Mouse (Mus musculus) hindbrain, embryonic 13.5 days (tissue): ENCODE data around the gene Robo1. TPM values are rescaled to one million over a fixed set of nuclear protein-coding genes. Genes with fewer than 3 reads are reported as not detected.

Experiments used
- ATAC-seq: fragments of 200-750 bp; cut with Nextera tagmentation; 2 replicates; pipeline ENCODE4 v1.8.0; 2017; ENCODE audit warnings: moderate TSS enrichment; ENCODE audit not compliant: low FRiP score
- H3K27ac ChIP-seq: fragments of 300-500 bp; sonication (generic); 2 replicates; pipeline ENCODE4 v1.5.1; 2015; ENCODE audit warnings: inconsistent platforms, mild to moderate bottlenecking, moderate library complexity
- H3K27me3 ChIP-seq: fragments of 300-500 bp; sonication (generic); 2 replicates; pipeline ENCODE4 v1.6.1; 2015; ENCODE audit warnings: mild to moderate bottlenecking, inconsistent platforms
- H3K36me3 ChIP-seq: fragments of 300-500 bp; sonication (generic); 2 replicates; pipeline ENCODE4 v1.6.1; 2015; ENCODE audit warnings: mild to moderate bottlenecking, inconsistent platforms
- H3K4me1 ChIP-seq: fragments of 300-500 bp; sonication (generic); replicated peaks from 2 replicates; pipeline ENCODE4 v1.6.1; 2015; ENCODE audit warnings: inconsistent platforms
- H3K4me2 ChIP-seq: fragments of 300-500 bp; sonication (generic); 2 replicates; pipeline ENCODE4 v1.6.1; 2015; ENCODE audit warnings: inconsistent platforms, mild to moderate bottlenecking, moderate library complexity
- H3K4me3 ChIP-seq: fragments of 300-500 bp; sonication (generic); 2 replicates; pipeline ENCODE4 v1.5.1; 2015; ENCODE audit warnings: mild to moderate bottlenecking, inconsistent platforms
- H3K9ac ChIP-seq: fragments of 300-500 bp; sonication (generic); 2 replicates; pipeline ENCODE4 v1.6.1; 2015; ENCODE audit warnings: mild to moderate bottlenecking, inconsistent platforms
- H3K9me3 ChIP-seq: fragments of 300-500 bp; sonication (generic); 2 replicates; pipeline ENCODE4 v1.6.1; 2016; ENCODE audit warnings: inconsistent platforms
- WGBS: fragments of 180-500 bp; shearing (Covaris S2); methylation state at CpG from one replicate; pipeline ENCODE4 v1.1.7; 2015; 5-methylcytosine and 5-hydroxymethylcytosine counted together
- polyA plus RNA-seq: library from polyadenylated mRNA; unstranded; fragments of >200 nt; fragmentation: Nextera tagmentation; extraction: Ambion mirVana; gene quantifications from 2 replicates; pipeline ENCODE4 v1.2.1, GENCODE M21; 2015

Gene Robo1
- polyA plus RNA-seq, 1 experiment from 2014 or later: 54.4 TPM

DNA sequence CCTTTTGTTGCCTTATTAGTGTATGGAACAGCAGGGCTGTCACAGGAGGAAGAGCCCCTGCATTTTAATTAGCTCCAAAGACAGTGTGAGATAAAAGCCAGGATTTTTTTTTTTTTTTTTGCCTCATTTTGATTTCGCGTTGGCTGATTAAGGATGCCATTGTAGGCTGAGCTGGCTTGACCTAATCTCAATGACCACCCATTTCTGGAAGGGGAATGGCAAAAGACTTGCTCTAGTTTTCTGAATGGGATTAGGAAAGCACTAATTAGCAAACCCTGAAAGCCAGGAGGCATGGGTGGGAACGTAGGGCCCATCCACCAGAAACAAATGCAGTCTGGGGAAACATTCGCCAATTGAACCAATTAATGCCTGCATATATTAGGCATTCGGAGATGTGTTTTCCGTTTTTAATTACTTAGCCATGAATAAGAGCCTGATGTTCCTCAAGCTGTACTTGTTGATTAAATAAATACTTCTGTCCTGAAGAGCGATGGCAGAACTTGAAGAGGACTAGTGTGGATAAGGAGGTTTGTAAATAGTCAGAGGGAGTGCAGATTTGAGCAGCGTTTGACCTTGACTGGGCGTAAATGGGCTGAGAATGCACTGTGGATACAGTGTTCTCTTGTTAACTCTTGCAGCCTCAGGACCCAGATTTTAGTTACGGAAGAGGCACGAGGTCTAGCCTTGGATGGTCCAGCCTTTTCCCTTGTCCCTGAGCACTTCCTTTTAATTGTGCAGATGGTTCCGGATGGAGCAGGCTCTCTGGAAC is 391.3 kb downstream of the Robo1 start:
- Histone ChIP-seq H3K27me3 (no peaks in the 10 kb centered on the region), H3K9ac (no peak overlapping the region), H3K27ac (peak overlapping the region; percentile 66), H3K4me3 (no peak overlapping the region), H3K4me2 (peak overlapping the region; percentile 17), H3K36me3 (no peaks in the 10 kb centered on the region), H3K4me1 (peaks cover 48% of the 10 kb centered on the region), H3K9me3 (no peaks in the 10 kb centered on the region)
- peak; percentile 86 for ATAC-seq
- WGBS: 31% methylated on average over 12 of the region's 12 CpGs

DNA sequence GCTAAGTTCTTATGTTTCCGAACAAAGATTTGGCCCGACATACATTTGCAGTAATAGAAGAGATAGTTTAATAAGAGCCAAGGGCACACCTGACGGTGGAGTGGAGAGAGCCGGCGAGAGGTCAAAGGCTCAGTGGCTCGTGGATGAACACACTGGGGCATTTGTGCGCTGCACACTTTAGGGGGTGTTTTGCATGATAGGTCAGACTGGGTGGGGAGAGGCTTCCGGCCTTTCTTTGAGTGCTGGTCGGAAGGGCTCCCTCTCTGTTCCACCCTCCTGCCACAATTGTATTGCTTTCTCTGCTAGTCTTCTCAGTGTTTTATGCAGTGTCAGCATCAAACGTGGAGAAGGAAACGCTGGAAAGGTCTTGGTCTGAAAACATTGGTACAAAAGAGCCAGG is 392.2 kb downstream of the Robo1 start:
- no peak for ATAC-seq
- Histone ChIP-seq H3K27ac (peak overlapping the region; percentile 66), H3K9me3 (no peaks in the 10 kb centered on the region), H3K27me3 (no peaks in the 10 kb centered on the region), H3K4me3 (no peak overlapping the region), H3K4me1 (peaks cover 46% of the 10 kb centered on the region), H3K9ac (no peak overlapping the region), H3K4me2 (no peak overlapping the region), H3K36me3 (no peaks in the 10 kb centered on the region)
- WGBS: 71% methylated on average over 11 of the region's 11 CpGs

DNA sequence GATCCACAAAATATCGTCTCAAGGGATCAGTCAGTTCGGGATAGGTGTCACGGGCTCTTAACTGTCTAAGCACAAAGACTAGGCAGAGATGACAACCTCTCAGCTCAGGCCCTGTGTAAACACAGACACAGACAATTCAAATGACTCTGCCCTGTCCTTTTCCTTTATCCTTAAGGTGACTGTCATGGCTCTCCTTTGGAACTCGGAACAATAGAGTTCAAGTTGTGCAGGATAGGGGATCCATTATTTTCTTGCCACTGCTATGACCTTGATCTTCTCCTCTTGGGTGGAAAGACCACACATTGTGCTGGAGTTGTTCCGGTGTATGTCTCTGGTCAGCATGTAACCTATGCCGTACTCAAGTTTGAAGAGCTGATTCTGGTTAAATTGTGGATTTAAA is 395.4 kb downstream of the Robo1 start:
- no peak for ATAC-seq
- Histone ChIP-seq H3K36me3 (no peaks in the 10 kb centered on the region), H3K9me3 (no peaks in the 10 kb centered on the region), H3K4me1 (peaks cover 37% of the 10 kb centered on the region), H3K27me3 (no peaks in the 10 kb centered on the region), H3K27ac (no peak overlapping the region), H3K4me2 (no peak overlapping the region), H3K9ac (no peak overlapping the region), H3K4me3 (no peak overlapping the region)
- 66% methylated on average over 6 of the region's 6 CpGs for WGBS

DNA sequence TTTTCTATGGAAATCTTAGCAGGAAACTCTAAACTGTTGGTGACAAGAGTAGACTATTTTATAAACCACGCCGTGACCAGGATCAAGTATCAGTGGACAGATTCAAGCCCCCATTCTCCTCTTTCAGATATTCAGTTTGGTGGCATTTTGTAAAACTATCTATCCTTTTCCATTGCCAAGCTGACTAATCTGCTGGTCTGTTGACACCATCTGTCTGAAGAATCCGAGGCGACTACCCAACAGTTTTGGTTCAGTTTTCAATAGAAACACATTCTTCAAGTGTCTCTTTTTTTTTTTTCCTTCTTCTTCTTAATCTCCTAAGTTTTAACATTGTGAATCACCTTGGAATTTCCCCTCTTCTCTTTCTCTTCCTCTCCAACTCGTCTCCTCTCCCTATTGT is 397.7 kb downstream of the Robo1 start:
- no peaks in the 10 kb centered on the region for H3K36me3 ChIP-seq
- H3K4me2 ChIP-seq: no peak overlapping the region
- no peak for ATAC-seq
- no peaks in the 10 kb centered on the region for H3K27me3 ChIP-seq
- no peak overlapping the region for H3K9ac ChIP-seq
- no peak overlapping the region for H3K27ac ChIP-seq
- 75% methylated on average over 5 of the region's 5 CpGs for WGBS
- no peak overlapping the region for H3K4me3 ChIP-seq
- no peaks in the 10 kb centered on the region for H3K9me3 ChIP-seq
- H3K4me1 ChIP-seq: peaks cover 16% of the 10 kb centered on the region

DNA sequence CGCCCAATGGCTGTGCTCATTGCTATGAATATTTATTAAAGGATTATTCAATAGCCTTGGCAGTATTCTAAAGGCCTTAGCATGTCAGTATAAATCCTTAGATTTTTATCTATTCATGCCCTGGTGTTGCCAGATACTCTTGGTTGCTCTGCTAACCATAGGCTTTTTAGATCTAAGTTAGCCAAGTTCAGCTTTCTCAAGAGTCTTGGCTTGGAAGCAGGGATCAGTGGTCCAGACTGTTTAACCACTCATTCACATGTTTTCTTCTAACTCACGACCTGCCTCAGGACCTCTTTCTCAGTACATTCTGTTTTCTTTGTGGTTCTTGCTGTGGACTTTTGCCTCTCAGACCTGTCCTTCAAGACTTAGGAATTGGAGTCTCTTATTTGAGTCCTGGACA is 400.4 kb downstream of the Robo1 start:
- no peak for ATAC-seq
- peaks cover 10% of the 10 kb centered on the region; the same call in 1 of the 2 replicates for H3K4me1 ChIP-seq
- no peak overlapping the region for H3K4me2 ChIP-seq
- no peak overlapping the region for H3K27ac ChIP-seq
- H3K9ac ChIP-seq: no peak overlapping the region
- no peak overlapping the region for H3K4me3 ChIP-seq
- H3K9me3 ChIP-seq: no peaks in the 10 kb centered on the region
- no peaks in the 10 kb centered on the region for H3K27me3 ChIP-seq
- WGBS: 80% methylated on average over 2 of the region's 2 CpGs
- no peaks in the 10 kb centered on the region for H3K36me3 ChIP-seq

DNA sequence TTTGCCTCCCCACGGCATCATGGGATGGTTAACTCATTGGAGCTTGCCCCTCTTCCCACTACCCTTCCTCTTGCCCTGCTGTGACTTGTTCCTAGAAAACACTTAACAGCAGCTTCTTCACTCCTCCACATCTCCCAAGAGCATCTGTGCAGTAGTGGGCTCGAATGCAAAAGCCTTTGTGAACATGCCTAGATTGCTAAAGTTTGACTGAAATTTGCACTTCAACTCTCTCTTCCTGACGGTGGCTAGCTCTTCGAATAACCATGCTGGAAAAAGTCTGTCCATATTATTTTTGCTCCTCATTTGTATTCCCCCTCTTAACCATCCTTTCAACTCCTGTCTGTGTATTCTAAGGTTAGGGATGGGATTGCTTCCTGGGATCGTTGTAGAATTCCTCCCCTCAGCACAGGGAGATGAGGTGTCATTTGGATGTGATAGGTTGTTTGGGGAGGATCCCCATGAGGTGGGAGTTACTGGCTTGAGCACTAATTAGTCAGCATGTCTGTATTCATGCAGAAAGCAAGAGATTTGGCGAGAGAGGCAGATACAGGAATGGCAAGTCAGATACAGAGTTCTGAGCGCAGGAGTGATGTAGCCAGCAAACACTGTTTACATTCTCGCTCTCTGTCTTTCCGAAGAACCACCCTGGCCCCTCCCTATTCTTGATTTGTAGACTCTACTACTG is 409.2 kb downstream of the Robo1 start:
- Histone ChIP-seq H3K4me2 (no peak overlapping the region), H3K27ac (no peak overlapping the region), H3K9ac (no peak overlapping the region), H3K4me1 (peaks cover 8% of the 10 kb centered on the region), H3K9me3 (no peaks in the 10 kb centered on the region), H3K36me3 (no peaks in the 10 kb centered on the region), H3K27me3 (no peaks in the 10 kb centered on the region), H3K4me3 (no peak overlapping the region)
- WGBS: 70% methylated on average over 9 of the region's 9 CpGs
- no peak for ATAC-seq

DNA sequence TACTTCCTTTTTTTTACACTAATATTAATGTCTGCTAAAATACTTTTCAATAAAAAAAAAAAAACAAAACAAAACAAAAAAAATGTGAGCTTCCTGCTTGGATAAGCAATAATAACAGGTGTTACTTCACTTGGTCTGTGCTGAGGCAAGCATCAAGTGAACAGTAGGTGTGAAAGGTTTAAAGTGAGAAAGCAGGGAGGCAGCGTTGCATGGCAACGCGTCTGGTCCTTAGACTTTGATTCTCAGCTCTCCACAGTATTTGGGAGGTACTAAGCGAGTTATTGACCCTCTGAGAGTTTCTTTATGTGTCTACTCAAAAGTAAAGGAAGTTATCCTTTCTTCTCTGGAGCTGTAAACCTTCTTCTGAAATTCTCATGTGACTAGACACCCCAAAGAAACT is 411.0 kb downstream of the Robo1 start:
- peaks cover 13% of the 10 kb centered on the region for H3K4me1 ChIP-seq
- ATAC-seq: no peak
- WGBS: 84% methylated on average over 4 of the region's 4 CpGs
- H3K9me3 ChIP-seq: no peaks in the 10 kb centered on the region
- no peak overlapping the region for H3K27ac ChIP-seq
- H3K36me3 ChIP-seq: no peaks in the 10 kb centered on the region
- H3K4me2 ChIP-seq: no peak overlapping the region
- H3K9ac ChIP-seq: no peak overlapping the region
- H3K4me3 ChIP-seq: no peak overlapping the region
- no peaks in the 10 kb centered on the region for H3K27me3 ChIP-seq

DNA sequence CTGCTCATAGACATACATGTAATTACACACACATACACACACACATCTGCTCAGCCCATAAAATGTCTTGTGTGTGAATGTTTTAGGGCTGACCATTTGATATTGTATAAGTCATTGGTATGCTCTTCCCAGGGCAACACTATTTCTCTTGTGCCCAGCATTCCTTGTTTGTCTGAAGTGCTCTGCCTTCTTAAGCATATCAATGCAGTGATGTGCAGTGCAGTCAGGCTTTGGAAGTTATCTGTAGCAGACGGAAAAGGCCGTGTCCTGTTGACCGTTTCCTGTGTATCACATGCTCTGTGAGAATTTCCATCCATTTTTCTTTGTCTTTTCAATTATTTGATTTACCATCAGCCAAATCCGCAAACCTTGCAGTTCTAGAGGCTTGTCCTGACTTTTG is 412.9 kb downstream of the Robo1 start:
- Histone ChIP-seq H3K9me3 (no peaks in the 10 kb centered on the region), H3K9ac (no peak overlapping the region), H3K4me1 (peaks cover 13% of the 10 kb centered on the region), H3K27me3 (no peaks in the 10 kb centered on the region), H3K27ac (no peak overlapping the region), H3K4me2 (no peak overlapping the region), H3K36me3 (no peaks in the 10 kb centered on the region), H3K4me3 (no peak overlapping the region)
- ATAC-seq: 0 out of 2 replicates have a peak, but pooled peaks have one; percentile 32
- WGBS: 86% methylated on average over 4 of the region's 4 CpGs

DNA sequence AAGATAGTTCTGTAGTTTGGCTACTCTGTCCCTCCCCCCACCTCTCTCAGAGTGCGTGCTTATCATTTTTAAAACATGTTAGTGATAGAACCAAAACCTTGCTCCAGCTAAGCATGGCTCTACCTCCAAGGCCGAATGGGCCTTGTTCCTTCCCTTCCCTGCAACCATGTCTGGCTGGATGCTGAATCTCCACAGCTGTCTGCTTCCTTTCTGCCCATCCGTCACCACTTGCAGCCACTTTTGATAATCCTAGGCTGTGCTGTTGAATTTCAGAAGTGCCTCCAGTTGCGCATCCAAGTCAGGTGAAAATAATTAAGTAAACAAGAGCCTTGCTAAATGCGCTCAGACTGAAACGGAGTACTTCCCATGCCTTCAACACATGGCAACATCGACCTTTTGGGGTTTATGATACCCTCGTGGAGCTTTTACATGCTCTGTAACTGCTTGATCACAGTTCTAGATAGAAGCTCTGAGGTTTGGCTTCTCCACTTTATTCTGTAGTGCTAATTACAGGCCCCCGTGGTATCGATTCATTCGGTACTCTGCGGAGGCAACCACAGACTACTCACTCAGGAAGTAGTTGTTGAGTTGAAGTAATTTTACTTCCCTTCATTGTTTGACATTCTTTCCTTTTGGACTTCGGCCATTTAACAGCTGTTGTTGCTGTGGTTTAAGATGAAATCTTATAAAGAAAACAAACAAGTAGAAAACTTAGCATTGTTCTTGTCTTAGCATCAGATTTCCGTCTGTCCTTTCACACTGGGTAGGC is 413.8 kb downstream of the Robo1 start:
- no peaks in the 10 kb centered on the region for H3K36me3 ChIP-seq

DNA sequence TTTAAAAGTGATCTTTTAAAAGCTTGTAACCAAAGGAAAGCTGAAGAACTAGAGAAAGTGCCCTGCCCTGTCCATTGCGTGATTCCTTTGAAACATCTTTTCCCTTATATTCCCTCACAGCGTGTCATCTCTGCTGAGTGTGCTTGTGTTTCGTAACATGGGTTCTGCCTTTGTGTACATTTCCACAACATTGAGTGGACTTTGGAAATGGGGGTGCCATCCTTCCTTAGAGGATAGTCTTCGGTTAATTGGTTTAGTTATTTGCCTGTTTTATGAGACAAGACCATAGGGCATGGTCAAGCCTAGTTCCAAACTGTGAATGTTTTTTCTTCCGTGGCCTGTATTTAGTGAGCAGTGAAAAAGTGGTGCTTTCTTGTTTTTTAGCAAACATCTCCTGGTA is 426.1 kb downstream of the Robo1 start:
- WGBS: 87% methylated on average over 5 of the region's 5 CpGs
- H3K9ac ChIP-seq: no peak overlapping the region
- no peak overlapping the region for H3K4me2 ChIP-seq
- H3K27ac ChIP-seq: no peak overlapping the region
- no peaks in the 10 kb centered on the region for H3K9me3 ChIP-seq
- no peaks in the 10 kb centered on the region for H3K36me3 ChIP-seq
- H3K27me3 ChIP-seq: no peaks in the 10 kb centered on the region
- no peak for ATAC-seq
- H3K4me3 ChIP-seq: no peak overlapping the region
- H3K4me1 ChIP-seq: peaks cover 19% of the 10 kb centered on the region

More for the DNA sequence above, 413.8 kb downstream of the Robo1 start:
- no peak for ATAC-seq
- H3K4me2 ChIP-seq: no peak overlapping the region
- H3K27me3 ChIP-seq: no peaks in the 10 kb centered on the region
- H3K9me3 ChIP-seq: no peaks in the 10 kb centered on the region
- H3K4me3 ChIP-seq: no peak overlapping the region
- 88% methylated on average over 14 of the region's 14 CpGs for WGBS
- H3K4me1 ChIP-seq: peaks cover 13% of the 10 kb centered on the region
- no peak overlapping the region for H3K9ac ChIP-seq
- no peak overlapping the region for H3K27ac ChIP-seq

DNA sequence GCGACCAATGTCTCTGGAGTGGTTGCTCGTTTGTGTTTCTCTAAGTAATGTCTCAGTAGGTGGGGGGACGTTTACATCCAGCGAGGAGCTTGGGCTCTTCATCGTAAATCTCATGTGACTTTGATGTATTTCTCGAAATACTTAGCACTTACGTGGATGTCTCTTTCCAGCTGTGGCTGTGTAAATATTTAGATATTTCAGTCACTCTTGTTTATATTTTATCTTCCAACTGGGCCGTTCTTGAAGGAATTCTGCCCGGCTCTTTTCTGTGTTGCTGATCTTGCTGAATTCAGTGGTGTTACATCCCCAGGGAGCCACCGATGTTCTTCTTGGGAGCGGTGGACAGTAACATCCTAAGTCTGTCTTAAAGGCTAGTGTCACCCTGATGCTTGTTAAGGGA is 427.1 kb downstream of the Robo1 start:
- Histone ChIP-seq H3K9ac (no peak overlapping the region), H3K4me2 (no peak overlapping the region), H3K9me3 (no peaks in the 10 kb centered on the region), H3K27me3 (no peaks in the 10 kb centered on the region), H3K4me1 (peaks cover 27% of the 10 kb centered on the region), H3K4me3 (no peak overlapping the region), H3K36me3 (no peaks in the 10 kb centered on the region), H3K27ac (no peak overlapping the region)
- 59% methylated on average over 11 of the region's 11 CpGs for WGBS
- ATAC-seq: no peak

DNA sequence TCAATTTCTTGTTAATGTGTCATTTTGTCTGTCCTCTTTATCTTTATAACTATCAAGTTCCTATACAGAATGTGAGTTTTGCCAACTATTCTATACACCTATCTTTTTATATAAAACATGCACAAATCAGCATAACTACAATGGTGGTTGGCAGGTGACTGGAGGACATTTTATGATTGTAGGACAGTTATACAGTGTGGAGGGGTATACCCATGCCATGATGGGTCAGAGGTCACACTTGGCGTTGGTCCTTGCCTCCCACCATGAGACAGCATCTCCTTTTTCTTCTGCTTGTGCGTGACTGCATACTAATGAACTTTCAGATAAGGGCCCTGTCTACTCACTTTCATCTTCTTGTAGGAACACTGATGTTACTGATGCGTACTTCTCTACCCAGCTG is 427.5 kb downstream of the Robo1 start:
- no peaks in the 10 kb centered on the region for H3K27me3 ChIP-seq
- H3K27ac ChIP-seq: no peak overlapping the region
- no peaks in the 10 kb centered on the region for H3K9me3 ChIP-seq
- H3K9ac ChIP-seq: no peak overlapping the region
- no peak for ATAC-seq
- no peak overlapping the region for H3K4me3 ChIP-seq
- WGBS: 78% methylated on average over 3 of the region's 3 CpGs
- H3K4me2 ChIP-seq: no peak overlapping the region
- H3K36me3 ChIP-seq: no peaks in the 10 kb centered on the region
- H3K4me1 ChIP-seq: peaks cover 28% of the 10 kb centered on the region
